Mouse (Mus musculus) adrenal gland, adult 2 months (tissue): ENCODE results near the gene Tenm1. TPM values are rescaled to one million over a fixed set of nuclear protein-coding genes. Genes with fewer than 3 reads are reported as not detected.

Source experiments
- DNase-seq: peaks from one replicate; pipeline ENCODE4 v3.0.0; 2021
- long read RNA-seq: library from polyadenylated mRNA; stranded (forward); transcript quantifications from one replicate; pipeline ENCODE4 v2.0.0, GENCODE M21; 2021
- polyA plus RNA-seq: library from polyadenylated mRNA; depleted of rRNA; stranded (reverse); fragments of >200 nt; gene quantifications from 2 replicates; pipeline ENCODE4 v1.2.3, GENCODE M21; 2012; rRNA removed
- total RNA-seq, 2 experiments: library from RNA; stranded (reverse); gene quantifications; 2 replicates each; pipeline ENCODE4 v1.2.3; 2021

Gene Tenm1
- under 1 TPM; 0.28 to 0.43 TPM for total RNA-seq
- 0.01 TPM in 1 of 2 replicates, not detected in the other for polyA plus RNA-seq
- long read RNA-seq, result 0 reads

- DNase-seq, result no peak
Observed at GRCm38 (mm10) chrX:43428855-43429263, at the start of gene Tenm1. Gene Tenm1 (minus strand): TSS chrX:43429126.

- no peak for DNase-seq
Observed at GRCm38 (mm10) chrX:43467311-43467710, 38.4 kb upstream of the Tenm1 start.

GRCm38 (mm10) chrX:43430581-43430980 is 1.7 kb upstream of the Tenm1 start:
- no peak for DNase-seq

- no peak for DNase-seq
Observed at GRCm38 (mm10) chrX:43429982-43430531, 1.1 kb upstream of the Tenm1 start.

- no peak for DNase-seq
Observed at GRCm38 (mm10) chrX:43429337-43429736, 411 bp upstream of the Tenm1 start.

- DNase-seq, result no peak
Observed at GRCm38 (mm10) chrX:43427961-43428365, 963 bp downstream of the Tenm1 start.

- no peak for DNase-seq
Observed at GRCm38 (mm10) chrX:43427111-43427510, 1.8 kb downstream of the Tenm1 start.

- no peak for DNase-seq
Observed at GRCm38 (mm10) chrX:43397957-43398356, 31.0 kb downstream of the Tenm1 start.

GRCm38 (mm10) chrX:43388106-43388505 is 40.8 kb downstream of the Tenm1 start:
- no peak for DNase-seq

- no peak for DNase-seq
Observed at GRCm38 (mm10) chrX:43372526-43372925, 56.4 kb downstream of the Tenm1 start.

- no peak for DNase-seq
Observed at GRCm38 (mm10) chrX:43319351-43319750, 109.6 kb downstream of the Tenm1 start.

GRCm38 (mm10) chrX:43317801-43318520 is 111.0 kb downstream of the Tenm1 start:
- DNase-seq, result no peak

GRCm38 (mm10) chrX:43235844-43236243 is 193.1 kb downstream of the Tenm1 start:
- DNase-seq, result no peak

GRCm38 (mm10) chrX:43205003-43205402 is 223.9 kb downstream of the Tenm1 start:
- no peak for DNase-seq

GRCm38 (mm10) chrX:43202249-43202783 is 226.6 kb downstream of the Tenm1 start:
- DNase-seq, result no peak

GRCm38 (mm10) chrX:43182975-43183374 is 246.0 kb downstream of the Tenm1 start:
- no peak for DNase-seq

GRCm38 (mm10) chrX:43151561-43151960 is 277.4 kb downstream of the Tenm1 start:
- DNase-seq, result no peak

GRCm38 (mm10) chrX:43129696-43130095 is 299.2 kb downstream of the Tenm1 start:
- no peak for DNase-seq

GRCm38 (mm10) chrX:43122491-43122890 is 306.4 kb downstream of the Tenm1 start:
- DNase-seq, result no peak

- DNase-seq, result no peak
Observed at GRCm38 (mm10) chrX:43122001-43122400, 306.9 kb downstream of the Tenm1 start.

GRCm38 (mm10) chrX:42986100-42986499 is 442.8 kb downstream of the Tenm1 start:
- no peak for DNase-seq

- no peak for DNase-seq
Observed at GRCm38 (mm10) chrX:42973562-42973961, 455.4 kb downstream of the Tenm1 start.

- DNase-seq, result no peak
Observed at GRCm38 (mm10) chrX:42967611-42968010, 461.3 kb downstream of the Tenm1 start.

GRCm38 (mm10) chrX:42861731-42862130 is 567.2 kb downstream of the Tenm1 start:
- DNase-seq, result no peak
